ENCODE assay signal across 8 mouse cellular contexts in the genomic region with DNA sequence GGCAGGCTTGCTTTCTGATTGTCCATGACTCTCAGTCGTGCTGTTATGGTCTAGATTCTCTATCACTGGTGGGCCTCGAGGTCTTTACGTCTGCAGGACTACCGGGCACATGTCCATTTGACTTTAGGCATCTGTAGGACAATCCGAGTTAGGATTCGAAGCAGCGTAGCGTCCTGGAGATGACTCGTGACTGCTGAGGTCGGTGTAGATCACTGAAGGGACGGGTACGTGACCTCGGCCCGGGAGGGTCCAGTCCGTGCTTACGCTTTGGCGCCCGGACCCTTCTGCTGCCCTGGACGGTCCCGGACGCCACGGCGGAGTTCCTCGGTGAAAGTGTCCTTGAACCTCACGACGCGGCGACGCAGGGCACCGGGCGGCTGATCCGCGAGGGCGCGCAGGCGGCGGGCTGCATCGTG. TPM values are rescaled to one million over a fixed set of nuclear protein-coding genes. Genes with fewer than 3 reads are reported as not detected.
DNase-seq lines count a peak whose midpoint lies in the region; ATAC-seq and TF ChIP-seq lines count a peak whose summit lies in the region.

No protein-coding gene starts in this region.

- peak; percentile 29 for DNase-seq in cerebellum, adult 11 months
- no peak for DNase-seq in cerebellum, postnatal 10 days
- DNase-seq in lung, postnatal 4 days, result no peak
- peak; percentile 22 for DNase-seq in heart, postnatal 0 days (ENCODE audit: low spot score)
- no peak for DNase-seq in adrenal gland, adult 18-20 months (ENCODE audit: low spot score in 2 of 2)
- no peak for DNase-seq in layer of hippocampus, adult 8-10 months (ENCODE audit: low spot score in 2 of 2)

- TF ChIP-seq EP300 in heart, postnatal 0 days (IDR thresholded peaks at IDR 0.05; ENCODE audit: low read depth), result no peak

- no peak for TF ChIP-seq CTCF in heart, postnatal 0 days (IDR thresholded peaks at IDR 0.05; ENCODE audit: low read depth)

- peaks cover 21% of the 10 kb centered on the region for H3K4me1 ChIP-seq in lung, embryonic 16.5 days (replicated peaks; ENCODE audit: control insufficient read depth, insufficient read depth, low read length)
- peaks cover 23% of the 10 kb centered on the region for H3K4me1 ChIP-seq in heart, postnatal 0 days (ENCODE audit: control insufficient read depth, insufficient read depth)

- peak overlapping the region; percentile 84 for H3K27ac ChIP-seq in lung, embryonic 16.5 days (ENCODE audit: low read length)
- H3K27ac ChIP-seq in heart, postnatal 0 days (ENCODE audit: low read depth), result peak overlapping the region; percentile 96

- H3K36me3 ChIP-seq in lung, embryonic 16.5 days (ENCODE audit: control insufficient read depth, insufficient read depth, low read length), result peaks cover 5% of the 10 kb centered on the region; the same call in 1 of the 2 replicates
- peaks cover 14% of the 10 kb centered on the region; the same call in 1 of the 2 replicates for H3K36me3 ChIP-seq in heart, postnatal 0 days (replicated peaks; ENCODE audit: control insufficient read depth, insufficient read depth, low read length)

- under 1% methylated on average over 38 of the region's 38 CpGs for WGBS in lung, embryonic 16.5 days
- WGBS in heart, postnatal 0 days, result under 1% methylated on average over 38 of the region's 38 CpGs

- H3K4me2 ChIP-seq in lung, embryonic 16.5 days (ENCODE audit: low read depth, low read length), result peak overlapping the region; percentile 66
- H3K4me2 ChIP-seq in heart, postnatal 0 days (ENCODE audit: low read depth, low read length), result peak overlapping the region; percentile 98

- no peaks in the 10 kb centered on the region for H3K9me3 ChIP-seq in lung, embryonic 16.5 days (ENCODE audit: control insufficient read depth, low read length)
- no peaks in the 10 kb centered on the region for H3K9me3 ChIP-seq in heart, postnatal 0 days (replicated peaks; ENCODE audit: control insufficient read depth, low read length)

- H3K9ac ChIP-seq in lung, embryonic 16.5 days (ENCODE audit: low read length), result peak overlapping the region; percentile 92
- peak overlapping the region; percentile 89 for H3K9ac ChIP-seq in heart, postnatal 0 days (replicated peaks; ENCODE audit: low read depth, low read length)

- ATAC-seq in lung, embryonic 16.5 days (ENCODE audit: low read depth), result no peak; the same call in 1 of the 2 replicates
- no peak; the same call in 1 of the 2 replicates for ATAC-seq in heart, postnatal 0 days (ENCODE audit: insufficient read depth, low read depth)
- ATAC-seq in megakaryocyte progenitor cell, adult 5-6 weeks (replicated peaks; ENCODE audit: poor library complexity), result peak; percentile 2; the same call in 1 of the 2 replicates

- H3K27me3 ChIP-seq in lung, embryonic 16.5 days (ENCODE audit: control insufficient read depth, insufficient read depth, low read depth, low read length), result no peaks in the 10 kb centered on the region
- no peaks in the 10 kb centered on the region for H3K27me3 ChIP-seq in heart, postnatal 0 days (ENCODE audit: control insufficient read depth, insufficient read depth, low read length)

- peak overlapping the region; percentile 79 for H3K4me3 ChIP-seq in lung, embryonic 16.5 days (ENCODE audit: low read length)
- H3K4me3 ChIP-seq in heart, postnatal 0 days (ENCODE audit: low read depth, low read length), result peak overlapping the region; percentile 83

RNA-seq across cellular contexts. Expression of gene 0610012G03Rik, which starts 0.4 kb away (rescaled TPM):
- polyA plus RNA-seq in lung, embryonic 16.5 days (2015; fragmentation: Nextera tagmentation; extraction: Ambion mirVana), result 68.1 and 71.8 TPM in 2 replicates
- 141 and 171 TPM in 2 replicates for total RNA-seq in heart, postnatal 0 days (2014; rRNA removed; ENCODE audit: low replicate concordance)
- 175 and 190 TPM in 2 replicates for polyA plus RNA-seq in heart, postnatal 0 days (2015; fragmentation: Nextera tagmentation; extraction: Ambion mirVana)
- 22.7 and 28.3 TPM in 2 replicates for total RNA-seq in megakaryocyte progenitor cell, adult 5-6 weeks (2015)
- total RNA-seq in megakaryocyte progenitor cell, adult 5-6 weeks (2017), result 10.3 and 14.1 TPM in 2 replicates
- total RNA-seq in adrenal gland, adult 18-20 months (2021), result 10 to 100 TPM; 41.8 to 55.2 TPM
- total RNA-seq in layer of hippocampus, adult 8-10 months (2022), result 10 to 100 TPM; 33.1 to 40.9 (median 36.7) TPM

RNA-seq across cellular contexts. Expression of gene Ncbp2, which starts 0.4 kb away (rescaled TPM):
- 102 and 107 TPM in 2 replicates for polyA plus RNA-seq in lung, embryonic 16.5 days (2015; fragmentation: Nextera tagmentation; extraction: Ambion mirVana)
- 9.9 and 12.0 TPM in 2 replicates for total RNA-seq in heart, postnatal 0 days (2014; rRNA removed; ENCODE audit: low replicate concordance)
- polyA plus RNA-seq in heart, postnatal 0 days (2015; fragmentation: Nextera tagmentation; extraction: Ambion mirVana), result 42.1 and 48.0 TPM in 2 replicates
- 39.7 and 43.1 TPM in 2 replicates for total RNA-seq in megakaryocyte progenitor cell, adult 5-6 weeks (2015)
- total RNA-seq in megakaryocyte progenitor cell, adult 5-6 weeks (2017), result 48.3 and 51.4 TPM in 2 replicates
- 10 to 100 TPM; 55.4 to 56.1 TPM for total RNA-seq in adrenal gland, adult 18-20 months (2021)
- total RNA-seq in layer of hippocampus, adult 8-10 months (2022), result 10 to 100 TPM; 45.7 to 50.2 (median 48.6) TPM

RNA-seq across cellular contexts. Expression of gene Pigz, which starts 14.3 kb away (rescaled TPM):
- 0.33 and 0.40 TPM in 2 replicates for polyA plus RNA-seq in lung, embryonic 16.5 days (2015; fragmentation: Nextera tagmentation; extraction: Ambion mirVana)
- total RNA-seq in heart, postnatal 0 days (2014; rRNA removed; ENCODE audit: low replicate concordance), result not detected in 2 replicates
- polyA plus RNA-seq in heart, postnatal 0 days (2015; fragmentation: Nextera tagmentation; extraction: Ambion mirVana), result 0.51 and 0.87 TPM in 2 replicates
- total RNA-seq in megakaryocyte progenitor cell, adult 5-6 weeks (2015), result not detected in 2 replicates
- total RNA-seq in megakaryocyte progenitor cell, adult 5-6 weeks (2017), result not detected in 2 replicates
- under 1 TPM; 0.36 to 0.77 TPM for total RNA-seq in adrenal gland, adult 18-20 months (2021)
- 10 to 100 TPM; 17.5 to 25.7 (median 21.0) TPM for total RNA-seq in layer of hippocampus, adult 8-10 months (2022)

RNA-seq across cellular contexts. Expression of gene Senp5, which starts 55.2 kb away (rescaled TPM):
- polyA plus RNA-seq in lung, embryonic 16.5 days (2015; fragmentation: Nextera tagmentation; extraction: Ambion mirVana), result 11.8 and 13.5 TPM in 2 replicates
- 10.5 and 16.6 TPM in 2 replicates for total RNA-seq in heart, postnatal 0 days (2014; rRNA removed; ENCODE audit: low replicate concordance)
- 5.6 and 6.1 TPM in 2 replicates for polyA plus RNA-seq in heart, postnatal 0 days (2015; fragmentation: Nextera tagmentation; extraction: Ambion mirVana)
- total RNA-seq in megakaryocyte progenitor cell, adult 5-6 weeks (2015), result 20.2 and 22.9 TPM in 2 replicates
- total RNA-seq in megakaryocyte progenitor cell, adult 5-6 weeks (2017), result 20.3 and 21.0 TPM in 2 replicates
- 10 to 100 TPM; 22.9 to 25.7 TPM for total RNA-seq in adrenal gland, adult 18-20 months (2021)
- total RNA-seq in layer of hippocampus, adult 8-10 months (2022), result 10 to 100 TPM; 41.5 to 46.4 (median 44.5) TPM

Comparison
In these comparisons a context has a peak if more than half of its experiments do, and no peak if none do; other contexts are left out.
1. DNase-seq: peak in cerebellum, adult 11 months (single experiment) and heart, postnatal 0 days (single experiment); none in cerebellum, postnatal 10 days (0 of 2), lung, postnatal 4 days (0 of 2), adrenal gland, adult 18-20 months (0 of 2) and layer of hippocampus, adult 8-10 months (0 of 2).
2. RNA of gene Pigz, which starts 14.3 kb away (total RNA-seq): 17.5 to 25.7 TPM in layer of hippocampus, adult 8-10 months; 0.36 to 0.77 TPM in adrenal gland, adult 18-20 months, not detected in heart, postnatal 0 days and not detected in megakaryocyte progenitor cell, adult 5-6 weeks; every median in the first group is over 10 times any median in the second.